Mouse (Mus musculus) frontal cortex, postnatal 14 days (tissue): ENCODE data around the gene Cox6a2.

Source experiments
- DNase-seq, 2 experiments: peaks; one replicate each; pipeline ENCODE4 v3.0.0; 2022; ENCODE audit warnings: low spot score in 2 of 2

The Cox6a2 gene

DNA sequence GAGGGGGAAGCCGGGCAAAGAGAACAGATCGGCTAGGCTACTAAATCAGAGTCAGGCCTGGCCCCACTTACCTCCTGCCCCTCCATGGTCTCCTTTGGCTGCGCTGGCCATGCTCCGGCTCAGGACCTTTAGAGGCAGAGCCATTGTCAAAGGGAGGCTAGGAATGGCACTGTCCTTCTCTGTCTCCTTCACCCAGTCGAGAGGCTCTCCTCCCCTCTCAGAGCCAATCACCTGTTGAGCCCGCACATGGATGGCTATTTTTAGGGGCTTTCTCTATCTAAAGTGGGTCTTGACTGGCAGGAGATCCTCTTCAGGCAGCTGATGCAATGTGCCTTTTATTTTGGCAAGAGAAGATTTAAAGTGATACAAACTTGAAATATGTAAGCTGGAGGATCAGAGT lies at the start of gene Cox6a2:
Gene Cox6a2 (minus strand): TSS at position 236 of the 400 bp plus-strand sequence.
- no peak for DNase-seq

DNA sequence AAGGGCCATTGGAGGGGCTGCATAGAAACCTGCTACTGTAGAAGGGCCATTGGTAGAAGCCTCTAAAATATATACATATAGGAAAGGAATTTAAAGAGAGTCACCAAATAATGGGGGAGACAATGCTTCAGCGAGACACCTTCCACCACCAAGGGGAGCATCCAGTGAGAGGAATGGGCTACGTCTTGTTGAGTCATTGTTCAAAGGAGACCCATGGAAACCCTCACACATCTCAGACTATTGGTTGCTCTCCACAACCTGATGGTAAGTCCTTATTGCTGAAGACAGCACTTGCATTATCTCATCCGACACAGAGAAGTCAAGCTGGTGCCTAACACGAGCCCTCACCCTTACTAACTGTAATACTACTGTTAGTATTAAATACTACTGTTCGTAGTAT lies 49.6 kb upstream of the Cox6a2 start:
- DNase-seq, result no peak

DNA sequence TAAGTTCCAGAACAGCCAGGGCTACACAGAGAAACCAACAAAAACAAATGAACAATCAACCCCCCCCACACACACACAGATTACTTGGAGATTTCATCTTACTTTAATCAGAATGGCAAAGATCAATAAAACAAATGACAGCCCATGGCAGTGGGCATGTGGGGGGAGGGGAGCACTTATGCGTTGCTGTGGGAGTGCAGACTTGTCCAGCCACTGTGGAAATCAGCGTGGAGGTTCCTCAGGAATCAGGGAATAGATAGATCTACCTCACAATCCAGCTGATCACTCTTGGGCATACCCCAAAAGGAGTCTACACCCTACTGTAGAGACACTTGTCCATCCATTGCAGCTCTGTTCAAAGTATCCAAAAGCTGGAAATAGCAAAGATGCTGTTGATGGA lies 48.8 kb upstream of the Cox6a2 start:
- DNase-seq, result no peak

DNA sequence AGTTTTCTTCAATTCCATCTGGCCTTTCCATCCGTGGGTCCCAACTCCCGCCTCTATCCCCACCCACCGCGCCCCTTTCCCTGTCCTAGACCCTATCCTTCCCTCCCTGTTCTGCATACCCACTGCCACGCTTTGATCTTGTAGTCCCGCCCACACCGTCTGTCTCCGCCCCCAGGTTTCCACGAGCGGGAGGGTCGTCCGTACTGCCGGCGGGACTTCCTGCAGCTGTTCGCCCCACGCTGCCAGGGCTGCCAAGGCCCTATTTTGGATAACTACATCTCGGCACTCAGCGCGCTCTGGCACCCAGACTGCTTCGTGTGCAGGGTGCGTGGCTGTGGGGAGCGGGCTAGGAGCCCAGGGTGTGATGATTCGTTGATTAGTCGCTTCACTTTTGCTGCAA lies 46.4 kb upstream of the Cox6a2 start:
- DNase-seq, result peak; percentile 55 to 67

DNA sequence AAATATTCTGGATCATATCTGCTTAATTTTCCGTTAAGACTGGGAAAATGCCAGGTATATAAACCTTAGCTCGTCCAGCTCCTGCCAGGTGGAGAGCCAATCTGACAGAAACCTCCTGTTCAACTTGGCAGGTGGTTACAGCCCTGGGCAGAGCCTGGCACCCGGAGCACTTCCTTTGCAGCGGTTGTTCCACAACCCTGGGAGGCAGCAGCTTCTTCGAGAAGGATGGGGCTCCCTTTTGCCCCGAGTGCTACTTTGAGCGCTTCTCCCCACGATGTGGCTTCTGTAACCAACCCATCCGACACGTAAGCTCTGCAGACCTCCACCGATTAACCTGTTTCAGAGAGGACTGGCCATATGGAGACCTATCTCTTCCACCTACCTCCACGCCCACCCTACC lies 45.8 kb upstream of the Cox6a2 start:
- no peak for DNase-seq

DNA sequence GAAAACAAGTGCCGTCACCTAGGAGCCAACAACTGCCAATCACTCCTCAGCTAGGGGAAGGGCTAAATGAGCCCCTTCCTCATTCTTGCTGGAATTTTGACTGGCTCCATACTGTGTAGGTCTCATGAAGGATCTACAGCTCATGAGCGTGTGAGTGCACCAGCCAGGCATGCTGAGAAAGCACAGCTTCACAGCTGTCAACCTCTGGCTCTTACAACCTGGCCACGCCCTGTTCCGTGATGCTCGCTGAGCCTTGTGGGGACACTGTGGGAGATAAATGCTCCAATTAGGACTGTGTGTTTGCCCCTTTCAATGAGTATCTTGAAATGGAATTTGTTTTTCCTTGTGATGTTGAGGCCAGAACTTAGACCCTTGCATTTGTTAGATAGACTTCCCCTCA lies 43.8 kb upstream of the Cox6a2 start:
- no peak for DNase-seq

DNA sequence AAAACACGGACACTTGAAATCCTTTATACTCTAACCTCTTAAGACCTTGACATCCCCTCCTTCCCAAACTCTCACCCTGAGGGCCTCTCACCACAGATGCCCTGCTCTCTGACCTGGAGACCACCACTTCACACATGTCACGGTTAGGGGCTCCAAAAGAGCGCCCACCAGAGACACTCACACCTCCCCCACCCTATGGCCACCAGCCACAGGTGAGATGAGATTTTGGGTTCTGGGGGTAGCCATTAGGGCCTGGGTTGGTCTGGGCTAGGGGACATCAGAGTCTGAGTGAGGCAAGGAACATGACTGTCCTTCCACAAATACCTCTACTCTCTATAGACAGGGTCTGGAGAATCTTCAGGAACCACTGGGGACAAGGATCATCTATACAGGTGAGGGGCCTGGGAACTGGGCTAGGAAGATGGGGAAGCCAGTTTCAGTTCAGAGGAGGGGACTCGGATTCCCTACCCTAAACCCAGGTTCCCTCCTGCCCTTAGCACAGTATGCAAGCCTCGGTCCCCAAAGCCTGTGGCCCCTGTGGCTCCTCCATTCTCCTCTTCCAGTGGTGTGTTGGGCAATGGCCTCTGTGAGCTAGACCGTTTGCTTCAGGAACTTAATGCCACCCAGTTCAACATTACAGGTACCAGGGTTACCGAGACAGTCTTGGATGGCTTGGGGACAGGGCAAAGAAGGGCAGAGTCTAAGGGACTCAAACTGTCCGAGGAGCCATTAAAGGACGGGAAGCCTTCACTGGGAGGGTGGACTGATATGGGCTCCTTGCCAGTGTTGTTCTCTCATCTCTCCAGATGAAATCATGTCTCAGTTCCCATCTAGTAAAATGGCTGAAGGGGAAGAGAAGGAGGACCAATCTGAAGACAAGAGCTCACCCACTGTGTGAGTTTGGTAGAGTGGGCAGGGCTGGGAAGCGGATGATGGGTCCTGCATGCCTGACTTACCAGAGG lies 42.2 kb upstream of the Cox6a2 start:
- no peak for DNase-seq

DNA sequence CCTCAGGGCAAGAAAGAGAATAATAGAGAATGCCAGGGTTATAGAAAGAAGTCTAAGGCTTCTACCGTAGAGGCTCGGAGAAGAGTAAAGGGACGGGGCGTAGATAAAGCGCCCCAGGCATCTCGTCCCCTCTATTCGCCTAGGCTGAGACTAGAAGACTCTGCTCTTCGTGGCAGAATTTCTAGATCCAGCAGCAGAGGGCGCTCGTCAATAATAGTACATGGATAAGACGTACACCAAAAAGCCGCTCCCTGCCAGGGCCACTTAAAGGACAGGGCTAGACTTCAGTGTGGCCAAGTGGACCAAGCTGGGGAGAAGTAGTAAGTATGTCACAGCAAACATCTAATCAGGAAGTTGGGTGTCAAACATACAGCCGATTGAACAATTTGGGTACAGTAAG lies 41.3 kb upstream of the Cox6a2 start:
- DNase-seq, result peak; percentile 79 to 88

DNA sequence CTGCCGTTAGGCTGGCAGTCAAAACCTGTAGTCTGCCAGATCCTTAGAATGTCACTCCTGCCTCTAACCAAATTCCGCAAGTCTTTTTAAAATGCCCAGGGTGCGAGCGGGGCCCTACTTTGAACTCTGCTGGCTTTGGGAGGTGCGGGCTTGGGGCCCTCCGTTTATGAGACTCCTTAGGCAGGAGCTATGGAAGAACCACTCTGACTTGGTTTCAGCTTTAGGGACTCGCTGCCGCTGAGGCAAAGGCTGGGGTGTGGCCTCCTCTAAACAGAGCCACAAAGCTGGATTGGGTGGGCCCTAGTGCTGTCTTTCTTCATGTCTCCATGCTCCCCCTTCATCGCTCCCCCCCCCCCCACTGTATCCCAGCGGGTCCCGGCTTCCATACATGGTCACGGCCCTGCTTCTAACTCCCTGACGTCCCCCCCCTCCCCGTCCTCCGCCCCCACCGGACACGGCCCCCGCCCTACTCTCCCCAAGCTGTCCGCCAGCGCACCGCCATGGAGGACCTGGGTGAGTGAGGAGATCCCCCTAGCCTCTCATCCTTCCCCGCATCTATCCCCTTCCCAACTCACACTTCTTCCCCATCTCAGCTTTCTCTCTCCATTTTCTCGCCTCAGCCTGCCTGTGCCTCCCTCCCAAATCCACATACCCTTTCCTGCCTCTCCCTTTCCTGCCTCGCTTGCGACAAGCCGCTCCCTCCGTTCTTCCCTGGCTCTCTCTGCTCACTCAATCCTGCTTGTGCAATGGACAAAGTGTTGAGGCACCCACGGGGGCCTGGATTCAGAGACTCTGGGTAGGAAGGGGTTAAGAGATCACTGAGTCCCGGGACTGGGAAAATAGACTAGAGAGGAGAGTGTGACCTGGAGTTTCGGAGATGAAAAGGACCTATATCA lies 40.6 kb upstream of the Cox6a2 start, which contains the start of gene Tgfb1i1:
Gene Tgfb1i1 (plus strand): TSS at position 317 of the 896 bp plus-strand sequence.
- peak in 1 of 2 experiments; percentile 43 for DNase-seq

DNA sequence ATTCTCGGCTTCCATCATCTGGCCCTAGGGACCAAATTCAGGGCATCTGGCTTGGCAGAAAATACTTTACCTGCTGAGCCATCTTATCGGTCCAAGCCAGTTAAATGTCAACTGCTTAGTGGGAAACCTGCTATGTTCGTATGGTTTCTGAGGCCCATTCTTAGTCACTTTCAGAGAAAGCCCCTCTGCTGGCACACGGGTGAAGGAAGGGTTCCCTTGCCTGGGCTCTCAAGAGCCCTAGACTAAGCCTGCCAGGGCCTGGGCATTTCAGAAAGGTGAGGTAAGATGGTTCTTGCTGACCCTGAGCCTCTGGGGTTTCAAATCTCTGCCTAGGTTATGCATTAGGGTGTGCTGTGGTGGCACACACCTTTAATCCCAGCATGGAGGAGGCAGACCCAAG lies 39.4 kb upstream of the Cox6a2 start:
- DNase-seq, result no peak

DNA sequence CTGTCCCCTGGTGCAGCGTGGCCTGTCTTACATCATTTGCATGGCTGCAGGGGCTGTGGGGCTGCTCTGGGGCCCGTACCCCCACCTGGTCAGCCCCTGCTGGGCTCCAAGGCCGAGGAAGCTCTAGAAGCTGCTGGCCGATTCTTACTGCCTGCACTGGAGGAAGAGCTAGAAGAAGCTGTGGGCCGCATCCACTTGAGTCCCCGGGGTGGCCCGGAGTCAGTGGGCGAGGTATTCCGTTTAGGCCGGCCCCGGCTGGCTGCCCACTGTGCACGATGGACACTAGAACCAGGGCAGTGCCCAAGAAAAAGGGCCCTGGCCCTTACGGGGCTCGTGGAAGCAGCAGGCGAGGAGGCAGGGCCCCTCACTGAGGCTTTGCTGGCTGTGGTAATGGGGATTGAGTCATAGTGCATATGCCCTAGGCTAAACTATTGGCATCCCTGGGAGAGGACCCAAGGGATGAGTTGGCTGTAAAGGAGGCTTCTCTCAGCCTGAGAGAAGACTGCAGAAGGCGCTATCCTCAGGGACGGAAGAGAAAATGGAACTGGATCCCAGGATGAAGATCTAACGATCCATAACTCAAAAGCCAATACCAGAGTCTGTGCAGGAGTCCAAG lies 38.3 kb upstream of the Cox6a2 start:
- DNase-seq, result no peak

DNA sequence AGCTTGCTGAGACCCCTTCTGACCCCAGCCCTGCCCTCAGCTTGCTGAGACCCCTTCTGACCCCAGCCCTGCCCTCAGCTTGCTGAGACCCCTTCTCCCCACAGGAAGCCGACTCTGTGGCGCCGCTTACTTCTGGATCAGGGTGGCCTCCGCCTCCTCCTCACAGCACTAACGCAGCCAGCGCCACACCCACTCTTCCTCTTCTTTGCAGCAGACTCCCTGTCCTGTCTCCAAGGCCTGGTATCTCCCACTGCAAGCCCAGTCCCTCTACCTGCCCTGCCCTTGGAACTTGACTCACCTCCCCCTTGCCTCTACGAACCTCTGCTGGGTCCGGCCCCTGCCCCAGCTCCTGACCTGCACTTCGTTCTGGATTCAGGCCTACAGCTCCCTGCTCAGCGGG lies 37.7 kb upstream of the Cox6a2 start:
- DNase-seq, result no peak

DNA sequence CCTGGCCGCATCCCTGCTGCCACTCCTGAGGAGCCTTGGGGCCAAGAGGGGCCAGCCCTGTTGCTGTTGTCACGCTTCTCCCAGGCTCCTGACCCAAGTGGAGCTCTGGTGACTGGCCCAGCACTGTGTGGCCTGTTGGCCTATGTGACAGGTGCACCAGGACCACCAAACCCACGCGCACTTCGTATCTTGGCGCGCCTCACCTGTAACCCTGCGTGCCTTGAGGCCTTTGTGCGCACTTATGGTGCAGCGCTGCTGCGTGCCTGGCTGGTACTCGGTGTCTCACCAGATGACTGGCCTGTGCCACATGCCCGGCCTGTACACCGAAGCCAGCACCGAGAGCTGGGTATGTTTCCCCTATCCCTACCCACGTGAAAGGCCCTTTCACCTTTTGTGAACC lies 36.1 kb upstream of the Cox6a2 start:
- no peak for DNase-seq

DNA sequence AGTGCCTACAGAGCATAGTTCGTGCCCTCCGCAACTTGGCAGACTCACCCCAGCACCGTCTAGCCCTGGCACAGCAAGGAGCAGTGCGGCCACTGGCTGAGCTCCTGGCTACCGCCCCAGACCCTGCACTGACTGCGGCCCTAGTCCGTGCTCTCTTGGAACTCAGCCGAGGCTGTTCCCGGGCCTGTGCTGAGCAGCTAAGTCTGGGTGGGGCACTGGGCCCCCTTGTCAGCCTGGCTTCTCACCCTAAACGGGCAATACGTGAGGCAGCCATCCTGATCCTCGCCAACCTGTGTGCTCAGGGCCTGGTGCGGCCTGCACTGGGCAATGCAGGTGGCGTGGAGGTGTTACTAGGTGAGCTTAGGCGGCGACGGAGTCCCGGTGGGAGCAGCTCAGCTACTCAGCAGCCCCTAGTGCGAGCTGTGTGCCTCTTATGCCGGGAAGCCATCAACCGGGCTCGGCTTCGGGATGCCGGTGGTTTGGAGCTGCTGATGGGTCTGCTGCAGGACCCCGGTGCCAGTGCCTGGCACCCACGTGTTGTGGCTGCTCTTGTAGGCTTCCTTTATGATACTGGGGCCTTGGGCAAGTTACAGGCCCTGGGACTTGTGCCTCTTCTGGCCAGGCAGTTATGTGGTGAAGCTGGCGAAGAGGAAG lies 34.1 kb upstream of the Cox6a2 start:
- no peak for DNase-seq

DNA sequence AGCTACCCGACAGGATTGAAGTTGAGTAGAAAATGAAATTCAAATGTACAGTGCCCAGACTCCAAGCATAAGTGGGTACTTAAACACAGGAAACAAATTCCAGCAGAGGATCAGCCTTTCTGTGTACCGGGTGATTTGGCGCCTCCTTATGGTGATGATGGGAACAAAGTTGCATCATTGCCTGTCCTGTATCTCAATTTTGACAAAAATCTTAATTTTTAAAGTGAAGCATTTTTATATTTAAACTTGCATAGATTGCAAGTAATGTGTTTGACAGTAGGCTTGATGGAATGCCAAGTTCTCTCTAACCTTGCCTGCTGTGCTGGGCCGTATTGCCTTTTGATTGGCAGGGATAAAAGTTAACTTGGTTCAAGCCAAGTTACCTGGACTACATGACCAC lies 32.8 kb upstream of the Cox6a2 start:
- DNase-seq, result no peak

DNA sequence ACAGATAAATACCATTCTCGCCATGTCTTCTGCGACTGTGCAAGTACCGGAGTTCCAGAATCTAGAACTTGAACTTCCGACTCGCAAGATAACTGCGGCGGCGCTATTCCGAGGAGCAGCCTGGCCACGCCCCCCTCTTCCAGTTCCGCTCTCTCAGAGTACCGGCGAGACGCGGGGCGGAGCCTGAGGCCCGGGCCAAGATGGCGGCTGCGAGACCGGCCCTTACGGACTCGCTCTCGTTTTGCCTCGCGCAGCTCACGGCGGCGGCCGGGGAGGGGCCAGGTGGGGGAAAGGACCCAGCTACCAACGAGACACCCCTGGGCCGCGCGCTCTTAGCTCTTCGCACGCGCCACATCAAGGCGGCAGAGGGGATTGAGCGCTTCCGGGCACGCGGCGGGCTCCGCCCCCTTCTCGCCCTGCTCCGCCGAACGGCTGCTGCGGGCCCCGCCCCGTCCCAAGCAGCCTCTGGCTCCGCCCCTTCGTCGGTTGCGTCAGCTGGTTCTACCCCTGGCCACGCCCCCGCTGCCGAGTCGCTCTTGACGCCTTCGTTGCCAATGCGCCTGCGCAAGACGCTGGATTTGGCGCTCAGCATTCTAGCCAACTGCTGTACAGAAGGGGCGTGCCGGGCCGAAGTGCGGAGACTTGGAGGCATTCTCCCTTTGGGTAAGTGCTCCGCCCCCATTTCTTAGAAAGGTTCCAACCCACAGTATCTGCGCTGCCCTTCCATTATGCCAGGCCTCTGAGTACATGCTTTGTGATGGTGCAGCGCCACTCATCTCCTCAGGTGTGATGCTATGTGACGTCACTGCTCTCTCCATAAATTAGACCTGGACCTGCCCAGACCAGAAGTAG lies 32.0 kb upstream of the Cox6a2 start, which contains the start of gene 9130023H24Rik:
Gene 9130023H24Rik (minus strand): TSS at position 105 of the 852 bp plus-strand sequence.
- peak; percentile 98 to 100 for DNase-seq

DNA sequence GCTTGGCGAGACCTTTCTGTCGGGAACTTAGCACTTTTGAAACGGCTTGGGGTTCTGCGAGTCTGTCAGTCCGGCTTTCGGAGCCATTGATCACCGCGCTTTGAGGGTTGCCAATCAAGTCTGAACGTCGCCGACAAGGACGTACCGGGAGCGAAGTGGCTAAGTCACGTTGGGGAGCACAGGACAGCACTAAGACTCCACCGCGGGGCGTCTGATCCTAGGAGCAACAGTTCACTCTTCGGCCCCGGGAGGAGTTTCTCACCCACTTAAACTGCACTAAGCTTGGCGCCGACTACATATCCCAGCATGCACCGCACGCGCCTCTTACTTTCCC lies 31.4 kb upstream of the Cox6a2 start:
- no peak for DNase-seq

DNA sequence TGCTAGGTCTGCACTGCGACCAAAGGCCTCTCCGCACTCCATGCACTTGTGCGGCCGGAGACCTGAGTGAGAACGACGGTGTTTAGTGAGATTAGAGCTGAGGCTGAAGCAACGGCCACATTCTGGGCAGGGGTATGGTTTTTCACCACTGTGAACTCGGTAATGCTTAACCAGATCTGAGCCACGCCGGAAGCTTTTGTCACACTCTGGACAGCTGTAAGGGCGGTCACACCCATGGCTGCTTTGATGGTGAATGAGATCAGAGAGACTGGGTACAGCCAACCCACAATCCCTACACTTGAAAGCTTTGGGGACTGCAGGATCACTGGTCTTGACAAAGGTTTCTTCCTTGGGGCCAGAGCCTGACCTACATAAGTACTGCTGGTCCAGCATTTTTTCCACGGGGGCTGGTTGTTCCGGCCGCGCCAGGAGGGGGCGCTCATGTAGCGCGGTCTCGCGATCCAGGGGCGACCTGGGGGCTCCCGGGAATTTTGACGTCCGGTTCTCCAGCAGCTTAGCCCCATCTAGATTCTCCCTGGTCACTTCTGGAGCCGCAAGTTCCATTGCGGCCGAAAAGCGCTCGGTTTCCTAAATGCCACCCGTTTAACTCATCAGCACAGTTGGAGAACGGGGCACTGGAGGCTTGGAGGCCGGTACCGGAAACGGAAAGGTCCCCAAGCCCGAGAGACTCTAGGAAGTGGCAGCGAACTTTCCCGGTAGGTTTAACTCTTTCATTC lies 30.8 kb upstream of the Cox6a2 start, which contains the start of gene Armc5:
Gene Armc5 (plus strand): TSS at position 487 of the 737 bp plus-strand sequence.
- peak; percentile 75 for DNase-seq

DNA sequence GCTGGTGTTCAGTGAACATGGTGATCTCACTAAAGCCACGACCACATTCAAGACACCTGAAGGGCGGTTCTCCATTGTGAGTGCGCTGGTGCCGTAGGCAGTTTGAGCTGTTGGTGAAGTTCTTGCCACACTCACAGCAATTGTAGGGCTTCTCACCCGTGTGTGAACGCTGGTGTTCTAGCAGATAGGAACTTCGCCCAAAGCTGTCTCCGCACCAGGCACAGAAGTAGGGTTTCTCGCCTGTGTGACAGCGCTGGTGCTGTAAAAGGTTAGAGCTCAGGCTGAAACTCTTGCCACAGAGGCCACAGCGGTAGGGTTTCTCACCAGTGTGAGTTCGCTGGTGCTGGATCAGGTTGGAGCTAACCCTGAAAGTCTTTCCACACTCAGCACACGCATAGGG lies 30.2 kb upstream of the Cox6a2 start:
- DNase-seq, result no peak

DNA sequence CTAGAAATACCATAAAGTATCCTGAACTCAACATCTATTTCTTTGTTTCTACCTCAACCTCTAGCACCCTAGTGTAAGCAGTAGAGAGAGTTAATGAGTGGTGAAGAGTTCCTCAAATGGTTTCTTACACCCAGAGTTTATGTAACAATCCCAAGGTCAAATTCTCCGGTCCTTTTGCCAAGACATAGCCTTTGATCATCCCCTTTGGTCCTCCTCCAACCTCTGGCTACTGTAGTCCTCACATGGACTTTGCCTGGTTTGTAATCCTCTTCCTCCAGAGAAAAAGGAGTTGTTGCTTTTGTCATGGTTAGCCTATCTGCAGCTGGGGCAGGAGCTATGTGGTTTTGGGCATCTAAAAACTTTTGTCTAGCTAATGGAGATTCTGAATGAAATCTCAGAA lies 29.3 kb upstream of the Cox6a2 start:
- no peak for DNase-seq
